Mouse (Mus musculus) hematopoietic stem cell, adult 5-6 weeks (primary cell): Measurements from ENCODE around the gene Cep131. TPM values are rescaled to one million over a fixed set of nuclear protein-coding genes. Genes with fewer than 3 reads are reported as not detected.

Experiments used
- ATAC-seq, 2 experiments: fragments of 125-278 bp in 1 of 2; replicated peaks in 1 of 2; 2 replicates each; pipeline ENCODE4 v1.8.0; 2016 to 2017; ENCODE audit warnings: inconsistent platforms in 2 of 2, mild to moderate bottlenecking in 2 of 2, moderate number of reproducible peaks in 2 of 2, low read depth in 1 of 2, moderate TSS enrichment in 1 of 2; ENCODE audit not compliant: low FRiP score in 2 of 2, poor library complexity in 2 of 2, severe bottlenecking in 2 of 2, insufficient read depth in 1 of 2, low TSS enrichment in 1 of 2
- total RNA-seq: library from RNA; stranded (forward); fragments of 172-1452, 232-1000 nt; gene quantifications from 2 replicates; pipeline ENCODE4 v1.2.3, GENCODE M21; 2017

The Cep131 gene
- total RNA-seq, 1 experiment from 2014 or later, result 25.5 TPM

DNA sequence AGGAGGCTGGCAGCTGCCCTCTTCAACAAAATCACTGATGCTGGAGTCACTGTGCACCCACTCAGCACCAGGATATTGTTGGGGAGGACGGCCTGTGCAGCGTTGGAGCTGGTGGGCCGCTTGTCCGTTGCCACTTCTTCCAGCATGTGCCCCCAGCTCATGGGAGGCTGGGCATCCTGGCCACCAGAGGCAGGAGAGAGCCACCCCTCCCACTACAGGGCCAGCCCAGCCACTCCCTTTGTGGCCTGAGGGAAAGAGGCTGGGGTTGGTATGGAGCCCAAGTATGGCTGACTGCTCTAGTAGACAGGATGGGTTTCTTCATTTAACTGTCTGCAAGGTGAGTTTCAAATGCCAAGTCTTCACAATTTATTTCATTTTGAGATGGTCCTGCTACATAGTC lies 71.9 kb downstream of the Cep131 start:
- no peak for ATAC-seq

Other genes with a start within 250 kb of the Cep131 start
- gene Chmp6, start 173.4 kb downstream of the Cep131 start, total RNA-seq, result 47.7 and 67.0 TPM in 2 replicates
- gene Baiap2, start 144.1 kb downstream of the Cep131 start, total RNA-seq, result 10.6 and 19.9 TPM in 2 replicates
- 0.40 and 1.6 TPM in 2 replicates for gene Aatk, start 39.7 kb downstream of the Cep131 start, total RNA-seq
- gene Tepsin, start 11.9 kb upstream of the Cep131 start, total RNA-seq, result 8.4 and 9.6 TPM in 2 replicates
- gene Ndufaf8, start 12.1 kb upstream of the Cep131 start, total RNA-seq, result 13.4 and 17.9 TPM in 2 replicates
- 39.1 and 44.8 TPM in 2 replicates for gene Slc38a10, start 64.5 kb upstream of the Cep131 start, total RNA-seq
- 6.8 and 9.4 TPM in 2 replicates for gene Bahcc1, start 146.1 kb upstream of the Cep131 start, total RNA-seq